Mouse (Mus musculus): ENCODE data around the gene Vrtn. TPM values are rescaled to one million over a fixed set of nuclear protein-coding genes. Genes with fewer than 3 reads are reported as not detected.
A peak's percentile ranks its signal among the peaks of the same experiment; 100 is the strongest.

Vrtn gene
- total and polyA plus RNA-seq, 2 experiments, result not detected

- DNase-seq (ENCODE audit: extremely low read depth, low read depth, low spot score), result no peak
- Histone ChIP-seq H3K36me3 (ENCODE audit: control insufficient read depth, insufficient read depth, low read length) (no peaks in the 10 kb centered on the region), H3K9ac (ENCODE audit: low read depth, low read length) (no peak overlapping the region), H3K27me3 (ENCODE audit: control insufficient read depth, insufficient read depth, low read length) (no peaks in the 10 kb centered on the region; the same call in 1 of the 2 replicates), H3K4me1 (ENCODE audit: control insufficient read depth, insufficient read depth, low read length) (no peaks in the 10 kb centered on the region), H3K4me3 (ENCODE audit: insufficient read depth, low read depth, low read length) (no peak overlapping the region), H3K27ac (replicated peaks; ENCODE audit: insufficient read depth, low read depth, low read length) (no peak overlapping the region), H3K79me2 (ENCODE audit: control insufficient read depth, insufficient read depth, low read length) (no peaks in the 10 kb centered on the region)
- TF ChIP-seq CTCF (IDR thresholded peaks at IDR 0.05; ENCODE audit: low read depth, low read length) (no peak), POLR2A (IDR thresholded peaks at IDR 0.05; ENCODE audit: extremely low read depth, insufficient read depth, low read length) (no peak)
- WGBS, result 23% methylated on average over 9 of the region's 9 CpGs
Measured at GRCm38 (mm10) chr12:84625116-84625515, 15.7 kb upstream of the Vrtn start.

GRCm38 (mm10) chr12:84631867-84632266, 9.0 kb upstream of the Vrtn start:
- 73% methylated on average over 3 of the region's 3 CpGs for WGBS

GRCm38 (mm10) chr12:84640253-84640652, 566 bp upstream of the Vrtn start:
- Histone ChIP-seq H3K4me1 (ENCODE audit: control insufficient read depth, insufficient read depth, low read length) (no peaks in the 10 kb centered on the region), H3K36me3 (ENCODE audit: control insufficient read depth, insufficient read depth, low read length) (no peaks in the 10 kb centered on the region), H3K27ac (replicated peaks; ENCODE audit: insufficient read depth, low read depth, low read length) (no peak overlapping the region), H3K27me3 (ENCODE audit: control insufficient read depth, insufficient read depth, low read length) (peaks cover 17% of the 10 kb centered on the region; the same call in 1 of the 2 replicates), H3K79me2 (ENCODE audit: control insufficient read depth, insufficient read depth, low read length) (no peaks in the 10 kb centered on the region), H3K9ac (ENCODE audit: low read depth, low read length) (no peak overlapping the region), H3K4me3 (ENCODE audit: insufficient read depth, low read depth, low read length) (no peak overlapping the region)
- TF ChIP-seq CTCF (IDR thresholded peaks at IDR 0.05; ENCODE audit: low read depth, low read length) (no peak), POLR2A (IDR thresholded peaks at IDR 0.05; ENCODE audit: extremely low read depth, insufficient read depth, low read length) (no peak)
- WGBS, result 16% methylated on average over 6 of the region's 6 CpGs
- DNase-seq (ENCODE audit: extremely low read depth, low read depth, low spot score), result no peak

More at GRCm38 (mm10) chr12:84631867-84632266, 9.0 kb upstream of the Vrtn start:
- Histone ChIP-seq H3K27ac (replicated peaks; ENCODE audit: insufficient read depth, low read depth, low read length) (no peak overlapping the region), H3K27me3 (ENCODE audit: control insufficient read depth, insufficient read depth, low read length) (no peaks in the 10 kb centered on the region), H3K36me3 (ENCODE audit: control insufficient read depth, insufficient read depth, low read length) (no peaks in the 10 kb centered on the region), H3K4me1 (ENCODE audit: control insufficient read depth, insufficient read depth, low read length) (no peaks in the 10 kb centered on the region), H3K4me3 (ENCODE audit: insufficient read depth, low read depth, low read length) (no peak overlapping the region), H3K79me2 (ENCODE audit: control insufficient read depth, insufficient read depth, low read length) (no peaks in the 10 kb centered on the region), H3K9ac (ENCODE audit: low read depth, low read length) (no peak overlapping the region)
- TF ChIP-seq POLR2A (IDR thresholded peaks at IDR 0.05; ENCODE audit: extremely low read depth, insufficient read depth, low read length) (no peak), CTCF (IDR thresholded peaks at IDR 0.05; ENCODE audit: low read depth, low read length) (no peak)
- DNase-seq (ENCODE audit: extremely low read depth, low read depth, low spot score), result no peak

GRCm38 (mm10) chr12:84650234-84650633, 9.4 kb downstream of the Vrtn start:
- no peak overlapping the region for H3K4me3 ChIP-seq (ENCODE audit: insufficient read depth, low read depth, low read length)
- H3K79me2 ChIP-seq (ENCODE audit: control insufficient read depth, insufficient read depth, low read length), result no peaks in the 10 kb centered on the region
- H3K36me3 ChIP-seq (ENCODE audit: control insufficient read depth, insufficient read depth, low read length), result no peaks in the 10 kb centered on the region
- no peak for TF ChIP-seq POLR2A (IDR thresholded peaks at IDR 0.05; ENCODE audit: extremely low read depth, insufficient read depth, low read length)
- TF ChIP-seq CTCF (IDR thresholded peaks at IDR 0.05; ENCODE audit: low read depth, low read length), result no peak
- no peak overlapping the region for H3K27ac ChIP-seq (replicated peaks; ENCODE audit: insufficient read depth, low read depth, low read length)
- DNase-seq (ENCODE audit: extremely low read depth, low read depth, low spot score), result no peak
- H3K27me3 ChIP-seq (ENCODE audit: control insufficient read depth, insufficient read depth, low read length), result no peaks in the 10 kb centered on the region
- H3K9ac ChIP-seq (ENCODE audit: low read depth, low read length), result no peak overlapping the region
- no peaks in the 10 kb centered on the region for H3K4me1 ChIP-seq (ENCODE audit: control insufficient read depth, insufficient read depth, low read length)
- 80% methylated on average over 13 of the region's 13 CpGs for WGBS

GRCm38 (mm10) chr12:84653912-84654311, 13.1 kb downstream of the Vrtn start:
- WGBS, result 7% methylated on average over 3 of the region's 3 CpGs
- H3K4me3 ChIP-seq (ENCODE audit: insufficient read depth, low read depth, low read length), result no peak overlapping the region
- no peak overlapping the region for H3K9ac ChIP-seq (ENCODE audit: low read depth, low read length)
- no peak overlapping the region for H3K27ac ChIP-seq (replicated peaks; ENCODE audit: insufficient read depth, low read depth, low read length)
- no peaks in the 10 kb centered on the region for H3K4me1 ChIP-seq (ENCODE audit: control insufficient read depth, insufficient read depth, low read length)
- no peaks in the 10 kb centered on the region; the same call in 1 of the 2 replicates for H3K27me3 ChIP-seq (ENCODE audit: control insufficient read depth, insufficient read depth, low read length)
- H3K79me2 ChIP-seq (ENCODE audit: control insufficient read depth, insufficient read depth, low read length), result no peaks in the 10 kb centered on the region
- peak; percentile 4 for DNase-seq (ENCODE audit: extremely low read depth, low read depth, low spot score)
- no peak for TF ChIP-seq POLR2A (IDR thresholded peaks at IDR 0.05; ENCODE audit: extremely low read depth, insufficient read depth, low read length)
- TF ChIP-seq CTCF (IDR thresholded peaks at IDR 0.05; ENCODE audit: low read depth, low read length), result peak; percentile 84
- no peaks in the 10 kb centered on the region for H3K36me3 ChIP-seq (ENCODE audit: control insufficient read depth, insufficient read depth, low read length)

- peaks cover 4% of the 10 kb centered on the region; the same call in 1 of the 2 replicates for H3K27me3 ChIP-seq (ENCODE audit: control insufficient read depth, insufficient read depth, low read length)
- no peak overlapping the region for H3K4me3 ChIP-seq (ENCODE audit: insufficient read depth, low read depth, low read length)
- WGBS, result 90% methylated on average over 3 of the region's 3 CpGs
- TF ChIP-seq POLR2A (IDR thresholded peaks at IDR 0.05; ENCODE audit: extremely low read depth, insufficient read depth, low read length) (no peak), CTCF (IDR thresholded peaks at IDR 0.05; ENCODE audit: low read depth, low read length) (no peak)
- H3K9ac ChIP-seq (ENCODE audit: low read depth, low read length), result no peak overlapping the region
- no peaks in the 10 kb centered on the region for H3K4me1 ChIP-seq (ENCODE audit: control insufficient read depth, insufficient read depth, low read length)
- no peaks in the 10 kb centered on the region for H3K36me3 ChIP-seq (ENCODE audit: control insufficient read depth, insufficient read depth, low read length)
- H3K27ac ChIP-seq (replicated peaks; ENCODE audit: insufficient read depth, low read depth, low read length), result no peak overlapping the region
- no peak for DNase-seq (ENCODE audit: extremely low read depth, low read depth, low spot score)
- H3K79me2 ChIP-seq (ENCODE audit: control insufficient read depth, insufficient read depth, low read length), result no peaks in the 10 kb centered on the region
Measured at GRCm38 (mm10) chr12:84670555-84670954, 29.7 kb downstream of the Vrtn start.

Measured in liver, adult 2 months (tissue).